Mouse (Mus musculus) macrophage (primary cell): ENCODE data around the gene Dnajc7. TPM values are rescaled to one million over a fixed set of nuclear protein-coding genes. Genes with fewer than 3 reads are reported as not detected.
"Not testable (repeated sequence)": the region's sequence is repeated elsewhere in the genome, so short reads cannot be mapped to it uniquely, and the experiment has no call there.

Experiments
- H3K27ac ChIP-seq: fragments of 350-480 bp; formaldehyde crosslinking; 2 replicates; pipeline ENCODE4 v1.9.0; 2021
- H3K36me3 ChIP-seq: fragments of 350-480 bp; formaldehyde crosslinking; 2 replicates; pipeline ENCODE4 v1.9.0; 2021; ENCODE audit errors: inconsistent target
- H3K4me3 ChIP-seq: fragments of 350-480 bp; formaldehyde crosslinking; 2 replicates; pipeline ENCODE4 v1.9.0; 2021; ENCODE audit errors: inconsistent target
- H3K79me2 ChIP-seq: fragments of 350-480 bp; formaldehyde crosslinking; 2 replicates; pipeline ENCODE4 v1.9.0; 2021; ENCODE audit errors: inconsistent target
- WGBS: methylation state at CpG from one replicate; pipeline ENCODE4 v1.1.7; 2026; ENCODE audit warnings: inconsistent platforms; ENCODE audit not compliant: missing documents; 5-methylcytosine and 5-hydroxymethylcytosine counted together
- polyA plus RNA-seq: library from polyadenylated mRNA; stranded (reverse); fragments of 250-400 nt; gene quantifications from 3 replicates; pipeline ENCODE4 v1.2.4, GENCODE M21; 2018; ENCODE audit warnings: inconsistent platforms

The Dnajc7 gene
- polyA plus RNA-seq, 1 experiment from 2014 or later: 172 TPM

DNA sequence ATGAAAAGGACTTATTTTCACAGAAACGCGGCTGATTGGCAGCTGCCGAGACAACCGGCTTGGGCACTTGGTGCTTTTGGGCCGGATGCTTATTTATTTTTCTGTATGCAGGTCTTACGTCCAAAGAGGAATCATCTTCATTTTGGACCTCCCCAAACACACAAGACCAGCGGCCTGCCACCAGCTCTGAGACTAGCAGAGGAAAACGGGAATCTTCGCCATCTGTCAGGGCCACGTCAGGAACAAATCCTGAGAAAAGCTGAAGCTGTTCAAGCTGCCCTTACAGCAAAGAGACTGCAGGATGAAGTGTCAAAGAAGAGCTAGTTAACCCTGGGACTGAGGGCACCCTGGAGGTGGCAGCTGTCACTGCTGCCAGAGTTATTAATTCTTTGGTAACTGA is 14.5 kb downstream of the Dnajc7 start:
- H3K27ac ChIP-seq: no peak overlapping the region
- H3K79me2 ChIP-seq: peaks cover 100% of the 10 kb centered on the region
- no peak overlapping the region for H3K4me3 ChIP-seq
- H3K36me3 ChIP-seq: peaks cover 15% of the 10 kb centered on the region
- 88% methylated on average over 9 of the region's 10 CpGs for WGBS

DNA sequence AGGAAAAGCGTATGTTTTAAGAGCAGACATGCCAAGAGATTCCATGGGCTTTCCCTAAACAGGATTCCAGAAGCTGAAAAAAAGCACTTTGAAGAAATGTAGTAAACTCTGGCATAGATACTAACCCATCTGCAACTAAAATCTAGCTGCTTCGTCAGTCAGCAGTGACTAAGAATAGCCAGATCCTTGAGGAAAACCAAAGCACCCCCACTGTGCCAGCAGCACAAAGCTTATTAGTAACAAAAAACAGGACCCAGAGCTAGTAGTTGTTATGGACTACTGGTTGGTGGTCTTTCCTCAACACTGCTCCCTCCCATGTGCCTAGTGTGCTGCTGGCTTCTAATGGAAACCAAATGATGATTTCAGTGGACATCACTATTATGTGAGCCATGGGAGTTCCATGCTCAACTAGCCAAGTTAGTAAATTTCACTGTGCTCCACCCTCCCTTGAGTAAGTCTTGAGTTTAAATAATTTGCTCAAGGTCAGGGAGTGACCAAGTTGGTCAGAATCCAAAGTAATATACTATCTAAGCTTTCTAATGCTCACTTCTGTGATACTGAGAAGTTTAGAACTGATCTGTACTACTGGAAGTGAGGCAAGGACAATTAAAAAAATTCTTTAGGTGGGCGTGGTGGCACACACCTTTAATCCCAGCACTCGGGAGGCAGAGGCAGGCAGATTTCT is 15.5 kb downstream of the Dnajc7 start:
- Histone ChIP-seq H3K27ac (no peak overlapping the region), H3K79me2 (peaks cover 100% of the 10 kb centered on the region), H3K4me3 (no peak overlapping the region), H3K36me3 (peaks cover 25% of the 10 kb centered on the region)
- WGBS: 98% methylated on average over 4 of the region's 4 CpGs

DNA sequence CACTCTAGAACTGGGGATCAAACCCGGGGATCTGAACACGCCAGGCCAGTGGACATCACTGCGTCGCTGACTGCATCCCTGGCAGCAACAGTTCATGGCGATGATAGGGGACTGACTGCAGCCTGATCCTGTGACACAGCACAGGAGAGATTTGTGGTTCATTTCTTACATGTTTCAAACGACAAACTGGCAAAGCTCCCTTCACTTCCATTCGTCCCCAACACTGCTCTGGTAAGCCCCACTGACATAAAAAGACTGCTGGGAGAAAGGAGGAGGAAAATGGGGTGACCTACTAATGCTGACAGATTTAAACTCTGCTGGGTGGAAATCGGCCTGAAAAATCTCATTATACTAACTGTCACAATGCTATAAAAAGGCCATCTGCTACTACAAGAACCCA is 16.2 kb downstream of the Dnajc7 start:
- WGBS: 88% methylated on average over 8 of the region's 8 CpGs
- peaks cover 32% of the 10 kb centered on the region for H3K36me3 ChIP-seq
- H3K27ac ChIP-seq: no peak overlapping the region
- peaks cover 100% of the 10 kb centered on the region for H3K79me2 ChIP-seq
- no peak overlapping the region for H3K4me3 ChIP-seq

DNA sequence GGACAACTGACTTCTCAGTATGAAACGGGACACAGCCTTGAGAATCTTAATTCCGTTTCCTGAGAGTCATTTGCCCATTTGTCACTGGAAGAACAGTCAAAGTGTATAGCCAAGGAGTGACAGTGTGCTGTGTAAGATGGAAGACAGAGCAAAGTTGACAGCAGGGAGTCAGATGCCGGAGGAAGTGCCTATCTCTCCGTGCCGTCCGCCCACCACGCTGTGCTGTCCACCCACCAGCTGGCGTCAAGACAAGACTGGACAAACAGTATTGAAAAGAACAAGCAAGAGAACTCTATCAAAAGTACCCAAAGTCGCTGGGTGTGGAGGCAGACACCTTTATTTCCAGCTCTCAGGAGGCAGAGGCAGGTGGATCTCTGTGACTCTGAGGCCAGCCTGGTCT is 16.8 kb downstream of the Dnajc7 start:
- H3K4me3 ChIP-seq: no peak overlapping the region
- peaks cover 38% of the 10 kb centered on the region for H3K36me3 ChIP-seq
- peaks cover 96% of the 10 kb centered on the region for H3K79me2 ChIP-seq
- 97% methylated on average over 8 of the region's 9 CpGs for WGBS
- no peak overlapping the region for H3K27ac ChIP-seq

DNA sequence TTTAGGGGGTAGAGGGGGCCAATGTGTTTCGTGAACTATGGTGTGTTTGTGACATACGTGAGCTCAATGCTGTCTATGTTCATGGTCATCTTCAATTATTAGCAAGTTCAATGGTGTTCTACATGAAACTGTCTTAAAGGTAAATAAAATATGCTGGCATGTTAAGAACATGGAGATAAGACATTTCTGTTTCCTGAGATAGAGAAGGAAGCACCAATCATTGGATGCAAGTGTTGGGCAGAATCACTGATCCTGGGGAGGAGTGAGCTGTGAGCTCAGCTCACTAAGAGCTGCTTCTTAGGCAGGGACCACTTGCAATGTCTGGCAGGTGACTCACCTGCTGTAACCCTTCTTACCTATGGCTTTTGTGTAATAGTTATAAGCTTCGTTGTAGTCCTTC is 18.6 kb downstream of the Dnajc7 start:
- peaks cover 56% of the 10 kb centered on the region for H3K36me3 ChIP-seq
- 89% methylated on average over 3 of the region's 3 CpGs for WGBS
- no peak overlapping the region for H3K27ac ChIP-seq

DNA sequence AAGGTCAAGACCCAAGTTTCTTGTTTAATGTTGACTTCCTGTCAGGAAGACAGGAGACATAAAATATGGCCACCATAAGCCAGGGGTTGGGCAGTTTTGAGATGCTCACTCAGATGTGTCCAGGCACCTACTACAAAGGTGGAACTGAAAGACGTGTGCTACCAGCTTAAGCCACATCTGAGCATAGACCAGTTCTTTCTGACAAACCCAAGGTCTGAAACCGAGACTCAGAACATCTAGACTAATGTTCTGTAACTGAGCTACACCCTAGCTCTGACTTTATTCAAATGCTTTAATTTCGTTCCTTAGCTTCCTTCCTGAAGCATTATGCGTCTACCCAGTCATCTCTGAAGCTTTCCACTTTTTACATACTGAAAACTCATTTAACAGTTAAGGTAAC is 21.9 kb downstream of the Dnajc7 start:
- Histone ChIP-seq H3K4me3 (no peak overlapping the region), H3K27ac (no peak overlapping the region), H3K79me2 (peaks cover 82% of the 10 kb centered on the region), H3K36me3 (peaks cover 88% of the 10 kb centered on the region)
- 97% methylated on average over 4 of the region's 4 CpGs for WGBS

More for the DNA sequence above, 18.6 kb downstream of the Dnajc7 start:
- no peak overlapping the region for H3K4me3 ChIP-seq
- peaks cover 96% of the 10 kb centered on the region for H3K79me2 ChIP-seq

DNA sequence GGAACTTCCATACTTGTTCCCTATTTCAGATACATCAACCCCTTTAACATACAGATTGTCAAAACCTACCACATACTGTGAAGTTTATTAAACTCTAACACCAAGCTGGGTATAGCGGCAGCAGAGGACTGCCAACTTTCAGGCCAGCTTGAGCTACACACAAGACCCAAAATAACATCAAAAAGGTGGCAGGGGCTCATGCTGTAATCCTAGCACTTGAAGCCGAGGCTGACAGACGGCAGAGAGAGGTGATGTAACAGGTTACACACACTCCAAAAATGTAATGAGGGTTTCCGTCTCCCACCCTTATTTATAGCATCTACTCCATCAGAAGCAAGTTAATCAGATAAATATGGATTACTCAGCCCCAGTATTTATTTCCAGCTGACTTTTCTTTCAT is 24.4 kb downstream of the Dnajc7 start:
- peaks cover 57% of the 10 kb centered on the region; the same call in 1 of the 2 replicates for H3K79me2 ChIP-seq
- WGBS: 91% methylated on average over 4 of the region's 4 CpGs
- no peak overlapping the region for H3K4me3 ChIP-seq
- H3K27ac ChIP-seq: no peak overlapping the region
- H3K36me3 ChIP-seq: peaks cover 99% of the 10 kb centered on the region

DNA sequence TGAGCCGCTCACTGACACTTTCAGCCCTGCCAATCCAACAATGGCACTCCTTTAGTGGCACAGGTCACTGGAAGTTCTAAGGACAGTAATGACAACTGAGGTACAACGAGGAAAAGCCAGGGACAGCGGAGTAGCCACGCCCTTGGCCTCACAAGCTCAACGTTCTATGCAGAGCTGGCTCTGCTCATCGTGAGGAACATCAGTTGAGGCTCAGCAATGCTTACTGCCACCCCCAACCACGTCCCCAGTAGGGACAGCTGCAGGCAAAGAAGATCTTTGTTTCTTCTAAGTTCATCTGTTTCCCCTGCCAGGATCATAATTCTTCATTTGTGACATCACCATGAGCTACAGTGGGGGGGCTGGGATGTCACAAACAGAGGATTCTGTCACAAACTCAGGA is 25.4 kb downstream of the Dnajc7 start:
- no peak overlapping the region for H3K27ac ChIP-seq
- no peak overlapping the region for H3K4me3 ChIP-seq
- peaks cover 47% of the 10 kb centered on the region; the same call in 1 of the 2 replicates for H3K79me2 ChIP-seq
- 98% methylated on average over 7 of the region's 7 CpGs for WGBS
- H3K36me3 ChIP-seq: peaks cover 97% of the 10 kb centered on the region

DNA sequence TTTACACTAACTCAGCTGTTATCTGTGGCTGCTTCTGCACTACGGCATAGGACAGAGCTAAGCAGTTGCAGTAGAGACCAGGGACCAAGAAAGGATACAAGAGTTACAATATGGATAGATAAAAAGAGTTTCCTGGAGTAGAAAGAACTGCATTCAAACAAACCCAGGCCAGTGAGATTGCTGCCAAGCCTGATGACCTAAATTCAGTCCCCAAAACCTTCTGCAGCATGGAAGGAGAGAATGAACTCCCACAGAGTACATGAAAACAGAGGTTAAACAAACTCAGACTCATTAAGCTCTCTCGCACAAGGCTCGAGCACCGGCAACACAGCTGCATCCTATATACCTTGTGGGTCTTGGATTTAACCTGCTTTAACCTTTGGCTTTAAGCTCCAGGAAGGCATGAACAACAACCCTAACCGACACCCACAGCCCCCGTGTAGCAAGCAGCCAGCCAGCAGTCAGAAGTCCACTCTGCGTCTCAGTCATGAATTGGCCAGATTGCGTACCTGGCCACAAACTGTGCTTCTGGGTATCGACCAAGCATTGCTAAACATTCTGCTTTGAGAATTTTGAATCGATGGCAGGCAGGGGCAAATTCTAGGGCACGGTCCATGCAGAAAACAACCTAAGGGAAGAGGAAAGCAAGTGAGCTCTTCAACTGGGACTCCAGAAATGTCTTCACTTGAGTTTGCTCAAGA is 27.5 kb downstream of the Dnajc7 start:
- 95% methylated on average over 11 of the region's 11 CpGs for WGBS
- H3K36me3 ChIP-seq: peaks cover 85% of the 10 kb centered on the region

DNA sequence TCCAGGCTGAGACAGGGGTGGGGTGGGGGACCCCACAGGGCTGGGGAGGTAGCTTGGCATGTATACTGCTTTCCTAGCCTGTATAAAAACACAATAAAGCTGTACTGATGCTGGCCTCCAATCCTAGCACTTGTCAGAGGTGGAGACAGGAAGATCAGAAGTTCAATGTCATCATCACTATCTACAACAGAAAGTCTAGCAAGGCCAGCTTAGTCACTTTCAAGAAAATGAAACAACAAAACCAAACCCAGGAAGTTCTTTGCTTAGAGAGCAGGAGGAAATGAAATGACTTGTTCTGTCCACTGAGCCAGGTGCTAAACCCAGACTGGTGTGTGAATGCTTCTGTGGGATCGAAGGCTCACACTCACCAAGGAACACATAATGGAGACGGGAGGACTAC is 31.5 kb downstream of the Dnajc7 start:
- WGBS: 91% methylated on average over 2 of the region's 2 CpGs
- H3K4me3 ChIP-seq: no peak overlapping the region
- H3K27ac ChIP-seq: peak overlapping the region; percentile 32; the same call in 1 of the 2 replicates
- peaks cover 74% of the 10 kb centered on the region for H3K36me3 ChIP-seq
- H3K79me2 ChIP-seq: peaks cover 11% of the 10 kb centered on the region; the same call in 1 of the 2 replicates

More for the DNA sequence above, 27.5 kb downstream of the Dnajc7 start:
- Histone ChIP-seq H3K79me2 (peaks cover 32% of the 10 kb centered on the region; the same call in 1 of the 2 replicates), H3K27ac (no peak overlapping the region), H3K4me3 (no peak overlapping the region)

DNA sequence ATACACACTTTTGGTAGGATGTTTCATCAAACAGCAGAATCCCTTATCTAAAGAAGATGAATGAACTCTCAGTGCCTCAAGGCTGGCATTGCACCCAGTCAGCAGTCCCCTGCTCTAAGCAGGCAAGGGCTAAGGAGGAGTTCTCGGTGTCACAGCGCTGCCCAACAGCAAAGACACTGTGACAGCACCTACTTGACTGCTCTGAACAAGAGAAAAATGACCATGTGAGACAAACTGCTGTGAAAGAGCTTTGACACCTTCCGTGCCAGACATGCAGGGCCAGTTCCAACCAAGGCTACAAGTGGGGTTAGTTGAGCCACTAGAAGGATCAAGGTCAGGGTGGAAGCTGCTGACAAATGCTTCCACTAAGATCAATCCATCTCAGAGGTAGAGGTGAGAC is 34.8 kb downstream of the Dnajc7 start:
- H3K4me3 ChIP-seq: no peak overlapping the region
- peaks cover 60% of the 10 kb centered on the region for H3K36me3 ChIP-seq
- H3K79me2 ChIP-seq: peaks cover 22% of the 10 kb centered on the region; the same call in 1 of the 2 replicates
- WGBS: 91% methylated on average over 3 of the region's 3 CpGs
- H3K27ac ChIP-seq: no peak overlapping the region

DNA sequence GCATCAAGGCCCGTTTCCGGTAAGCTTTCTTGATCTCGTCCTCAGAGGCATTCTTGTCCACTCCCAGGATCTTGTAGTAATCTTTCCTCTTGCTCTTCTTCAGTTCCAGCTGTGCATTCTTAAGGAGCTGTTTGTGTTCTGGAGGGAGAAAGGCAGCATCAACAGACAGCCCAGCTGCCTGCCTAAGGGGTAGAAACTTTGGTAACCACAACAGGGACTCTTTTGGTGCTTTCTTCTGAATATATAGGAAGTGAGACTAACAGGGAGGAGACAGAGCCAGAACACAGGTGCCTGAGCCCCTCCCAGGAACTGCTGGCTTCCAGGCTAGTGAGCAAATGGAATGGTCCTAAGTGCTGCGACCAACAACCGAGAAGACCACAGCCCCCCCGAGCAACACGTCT is 35.4 kb downstream of the Dnajc7 start:
- WGBS: 67% methylated on average over 7 of the region's 7 CpGs
- H3K27ac ChIP-seq: no peak overlapping the region

DNA sequence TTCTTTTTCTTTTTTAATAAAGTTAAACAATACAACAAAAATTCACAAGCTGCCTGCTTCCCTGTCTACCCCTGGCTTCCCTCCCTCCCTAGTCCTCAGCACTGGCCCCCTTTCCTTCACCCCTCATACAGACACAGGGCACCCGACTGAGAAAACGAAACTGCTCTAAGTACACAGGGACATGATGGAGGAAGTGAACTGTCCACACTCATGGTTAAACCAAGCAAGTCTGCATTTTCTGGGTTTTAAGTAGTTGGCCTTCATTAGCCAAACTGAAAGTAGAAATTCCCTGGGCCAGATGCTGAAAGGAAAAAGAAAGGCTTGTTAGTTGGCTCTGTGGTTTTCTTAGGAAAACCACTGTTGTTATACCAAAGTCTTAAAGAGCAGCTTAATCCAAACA is 37.1 kb downstream of the Dnajc7 start:
- Histone ChIP-seq H3K36me3 (peaks cover 58% of the 10 kb centered on the region), H3K27ac (peak overlapping the region; percentile 46), H3K4me3 (no peak overlapping the region), H3K79me2 (peaks cover 37% of the 10 kb centered on the region; the same call in 1 of the 2 replicates)
- 10% methylated on average over 2 of the region's 2 CpGs for WGBS

More for the DNA sequence above, 35.4 kb downstream of the Dnajc7 start:
- H3K4me3 ChIP-seq: no peak overlapping the region
- H3K36me3 ChIP-seq: peaks cover 57% of the 10 kb centered on the region
- peaks cover 22% of the 10 kb centered on the region; the same call in 1 of the 2 replicates for H3K79me2 ChIP-seq

DNA sequence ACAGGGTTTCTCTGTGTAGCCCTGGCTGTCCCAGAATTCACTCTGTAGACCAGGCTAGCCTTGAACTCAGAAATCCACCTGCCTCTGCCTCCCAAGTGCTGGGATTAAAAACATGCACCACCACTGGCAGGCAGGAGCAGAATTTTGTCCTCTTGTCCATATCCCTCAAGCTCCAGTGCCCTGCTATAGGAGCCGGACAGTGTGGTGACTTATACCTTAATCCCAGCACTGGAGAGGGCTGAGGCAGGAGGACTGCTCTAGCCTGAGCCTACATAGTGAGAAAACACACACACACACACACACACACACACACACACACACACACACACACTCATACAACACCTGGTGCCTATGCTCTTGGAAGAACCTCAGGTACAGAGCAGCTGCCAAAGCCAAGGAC is 37.6 kb downstream of the Dnajc7 start:
- H3K4me3 ChIP-seq: not testable (repeated sequence)
- no CpG with 5 or more reads among the region's 1 CpGs for WGBS

DNA sequence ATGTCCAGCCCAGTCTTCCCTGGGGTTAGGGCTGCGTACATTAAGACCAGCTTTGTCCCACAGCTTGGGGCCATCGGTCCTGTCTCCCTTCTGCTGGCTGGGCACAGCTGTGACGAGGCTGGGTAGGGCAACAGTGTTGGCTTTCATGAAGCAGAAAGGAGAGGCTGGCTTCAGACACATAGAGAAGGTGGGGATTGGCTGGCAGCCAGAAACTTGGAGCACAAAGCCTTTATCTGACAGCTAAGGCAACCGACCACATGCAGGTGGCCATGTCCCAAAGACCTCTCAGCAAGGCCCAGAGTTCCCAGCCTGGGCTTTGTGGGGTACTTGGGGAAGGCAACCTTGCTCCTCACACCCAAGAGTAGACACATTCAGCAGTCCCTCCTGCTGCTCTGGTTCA is 38.2 kb downstream of the Dnajc7 start:
- WGBS: 86% methylated on average over 4 of the region's 4 CpGs
- H3K79me2 ChIP-seq: peaks cover 37% of the 10 kb centered on the region; the same call in 1 of the 2 replicates
- no peak overlapping the region for H3K27ac ChIP-seq
- peaks cover 58% of the 10 kb centered on the region for H3K36me3 ChIP-seq
- no peak overlapping the region for H3K4me3 ChIP-seq

More for the DNA sequence above, 37.6 kb downstream of the Dnajc7 start:
- peaks cover 58% of the 10 kb centered on the region for H3K36me3 ChIP-seq
- H3K27ac ChIP-seq: peak overlapping the region; percentile 46
- peaks cover 37% of the 10 kb centered on the region; the same call in 1 of the 2 replicates for H3K79me2 ChIP-seq
